8 mouse cellular contexts compared by ENCODE assay signal in the genomic region with DNA sequence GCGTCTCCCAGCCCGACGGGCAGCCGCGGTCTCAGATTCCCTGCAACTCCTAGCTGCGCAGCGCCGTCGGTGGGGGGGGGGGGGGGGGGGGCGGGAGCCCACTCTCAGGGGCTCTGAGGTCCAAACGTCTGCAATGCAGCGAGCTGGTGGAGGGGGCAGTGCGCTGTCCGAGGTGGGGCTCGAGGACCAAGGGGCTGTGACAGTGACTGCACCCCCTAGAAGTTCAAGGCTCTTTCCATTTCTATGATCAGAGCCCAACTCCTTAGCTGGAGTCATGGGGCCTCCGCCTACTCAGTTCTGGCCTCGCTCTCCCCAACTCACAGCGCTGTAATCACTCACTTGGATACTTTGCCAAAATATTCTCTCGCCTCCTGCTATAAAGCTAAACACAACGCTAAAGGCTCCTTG. TPM values are rescaled to one million over a fixed set of nuclear protein-coding genes. Genes with fewer than 3 reads are reported as not detected.
DNase-seq lines count a peak whose midpoint lies in the region; ATAC-seq and TF ChIP-seq lines count a peak whose summit lies in the region.

No protein-coding gene starts in this region.

- no peaks in the 10 kb centered on the region for H3K4me1 ChIP-seq in kidney, postnatal 0 days (replicated peaks; ENCODE audit: insufficient read depth, low read length)
- no peaks in the 10 kb centered on the region for H3K4me1 ChIP-seq in embryonic facial prominence, embryonic 11.5 days (ENCODE audit: control insufficient read depth, insufficient read depth, low read length)
- H3K4me1 ChIP-seq in hindbrain, embryonic 16.5 days (ENCODE audit: control insufficient read depth, insufficient read depth, low read depth, low read length), result peaks cover 20% of the 10 kb centered on the region
- H3K4me1 ChIP-seq in midbrain, embryonic 15.5 days, result peaks cover 33% of the 10 kb centered on the region

- H3K27ac ChIP-seq in kidney, postnatal 0 days, result no peak overlapping the region
- H3K27ac ChIP-seq in embryonic facial prominence, embryonic 11.5 days (replicated peaks; ENCODE audit: low read depth, low read length), result no peak overlapping the region
- peak overlapping the region; percentile 90 for H3K27ac ChIP-seq in hindbrain, embryonic 16.5 days (ENCODE audit: low read depth, low read length)
- H3K27ac ChIP-seq in midbrain, embryonic 15.5 days, result peak overlapping the region; percentile 98

- peak overlapping the region; percentile 70 for H3K9ac ChIP-seq in kidney, postnatal 0 days (ENCODE audit: low read depth, low read length)
- H3K9ac ChIP-seq in embryonic facial prominence, embryonic 11.5 days (replicated peaks; ENCODE audit: low read length), result peak overlapping the region; percentile 59
- peak overlapping the region; percentile 79 for H3K9ac ChIP-seq in hindbrain, embryonic 16.5 days (ENCODE audit: low read depth, low read length)
- peak overlapping the region; percentile 77 for H3K9ac ChIP-seq in midbrain, embryonic 15.5 days

- peak overlapping the region; percentile 61 for H3K4me3 ChIP-seq in kidney, postnatal 0 days (replicated peaks; ENCODE audit: low read depth, low read length)
- peak overlapping the region; percentile 75 for H3K4me3 ChIP-seq in embryonic facial prominence, embryonic 11.5 days (ENCODE audit: low read depth, low read length)
- H3K4me3 ChIP-seq in hindbrain, embryonic 16.5 days (ENCODE audit: low read length), result peak overlapping the region; percentile 85
- H3K4me3 ChIP-seq in midbrain, embryonic 15.5 days, result peak overlapping the region; percentile 85

- DNase-seq in kidney, postnatal 0 days (ENCODE audit: low spot score), result peak; percentile 34
- DNase-seq in kidney, postnatal 10 days, result no peak
- no peak for DNase-seq in embryonic facial prominence, embryonic 11.5 days (ENCODE audit: low spot score)
- no peak for DNase-seq in layer of hippocampus, adult 11-12 months (ENCODE audit: low spot score)
- DNase-seq in spleen, adult 18-20 months, result no peak
- no peak for DNase-seq in layer of hippocampus, postnatal 10 days (ENCODE audit: low spot score in 2 of 2)

- H3K9me3 ChIP-seq in kidney, postnatal 0 days (replicated peaks; ENCODE audit: low read length), result no peaks in the 10 kb centered on the region
- H3K9me3 ChIP-seq in embryonic facial prominence, embryonic 11.5 days (replicated peaks; ENCODE audit: control insufficient read depth, low read length), result no peaks in the 10 kb centered on the region
- no peaks in the 10 kb centered on the region for H3K9me3 ChIP-seq in hindbrain, embryonic 16.5 days (ENCODE audit: control insufficient read depth, low read length)
- no peaks in the 10 kb centered on the region for H3K9me3 ChIP-seq in midbrain, embryonic 15.5 days

- H3K27me3 ChIP-seq in kidney, postnatal 0 days (ENCODE audit: insufficient read depth, low read length), result peaks cover 12% of the 10 kb centered on the region; the same call in 1 of the 2 replicates
- peaks cover 19% of the 10 kb centered on the region for H3K27me3 ChIP-seq in embryonic facial prominence, embryonic 11.5 days (ENCODE audit: control insufficient read depth, insufficient read depth, low read length)
- no peaks in the 10 kb centered on the region for H3K27me3 ChIP-seq in hindbrain, embryonic 16.5 days (replicated peaks; ENCODE audit: control insufficient read depth, insufficient read depth, low read length)
- no peaks in the 10 kb centered on the region for H3K27me3 ChIP-seq in midbrain, embryonic 15.5 days (replicated peaks)

- ATAC-seq in kidney, postnatal 0 days (replicated peaks; ENCODE audit: low FRiP score, low read depth), result peak; percentile 40
- peak; percentile 35 for ATAC-seq in embryonic facial prominence, embryonic 11.5 days (replicated peaks; ENCODE audit: insufficient number of reproducible peaks, low FRiP score, low TSS enrichment, low read depth)
- no peak; the same call in 1 of the 2 replicates for ATAC-seq in hindbrain, embryonic 16.5 days
- ATAC-seq in midbrain, embryonic 15.5 days (replicated peaks), result peak; percentile 48; the same call in 1 of the 2 replicates

- no peaks in the 10 kb centered on the region for H3K36me3 ChIP-seq in kidney, postnatal 0 days (ENCODE audit: insufficient read depth, low read length)
- H3K36me3 ChIP-seq in embryonic facial prominence, embryonic 11.5 days (replicated peaks; ENCODE audit: control insufficient read depth, insufficient read depth, low read depth, low read length), result no peaks in the 10 kb centered on the region
- H3K36me3 ChIP-seq in hindbrain, embryonic 16.5 days (ENCODE audit: control insufficient read depth, insufficient read depth, low read length), result no peaks in the 10 kb centered on the region
- no peaks in the 10 kb centered on the region for H3K36me3 ChIP-seq in midbrain, embryonic 15.5 days (replicated peaks)

- H3K4me2 ChIP-seq in kidney, postnatal 0 days (ENCODE audit: low read length), result peak overlapping the region; percentile 98
- peak overlapping the region; percentile 89 for H3K4me2 ChIP-seq in embryonic facial prominence, embryonic 11.5 days (ENCODE audit: low read depth, low read length)
- H3K4me2 ChIP-seq in hindbrain, embryonic 16.5 days (ENCODE audit: low read length), result peak overlapping the region; percentile 64
- peak overlapping the region; percentile 70 for H3K4me2 ChIP-seq in midbrain, embryonic 15.5 days

- WGBS in kidney, postnatal 0 days, result 2% methylated on average over 15 of the region's 20 CpGs
- 8% methylated on average over 10 of the region's 20 CpGs for WGBS in embryonic facial prominence, embryonic 11.5 days
- WGBS in hindbrain, embryonic 16.5 days, result 1% methylated on average over 14 of the region's 20 CpGs
- WGBS in midbrain, embryonic 15.5 days, result 2% methylated on average over 19 of the region's 20 CpGs

- TF ChIP-seq CTCF in kidney, postnatal 0 days (IDR thresholded peaks at IDR 0.05; ENCODE audit: low read depth), result no peak

RNA-seq across cellular contexts. Expression of gene Gm13090, which starts 19.5 kb away (rescaled TPM):
- 0.32 TPM in 1 of 2 replicates, not detected in the other for polyA plus RNA-seq in kidney, postnatal 0 days (2015; fragmentation: Nextera tagmentation; extraction: Ambion mirVana)
- not detected in 2 replicates for polyA plus RNA-seq in embryonic facial prominence, embryonic 11.5 days (2014; fragmentation: Nextera tagmentation; extraction: Ambion mirVana)
- not detected in 2 replicates for polyA plus RNA-seq in hindbrain, embryonic 16.5 days (2015; fragmentation: Nextera tagmentation; extraction: Ambion mirVana)
- polyA plus RNA-seq in midbrain, embryonic 15.5 days (2015; fragmentation: Nextera tagmentation; extraction: Ambion mirVana), result 0.24 and 0.48 TPM in 2 replicates
- not detected for total RNA-seq in layer of hippocampus, postnatal 10 days (2021)

RNA-seq across cellular contexts. Expression of gene Vamp3, which starts 51.1 kb away (rescaled TPM):
- 92.2 and 99.7 TPM in 2 replicates for polyA plus RNA-seq in kidney, postnatal 0 days (2015; fragmentation: Nextera tagmentation; extraction: Ambion mirVana)
- 69.9 and 73.4 TPM in 2 replicates for polyA plus RNA-seq in embryonic facial prominence, embryonic 11.5 days (2014; fragmentation: Nextera tagmentation; extraction: Ambion mirVana)
- 54.6 and 55.7 TPM in 2 replicates for polyA plus RNA-seq in hindbrain, embryonic 16.5 days (2015; fragmentation: Nextera tagmentation; extraction: Ambion mirVana)
- 48.5 and 52.4 TPM in 2 replicates for polyA plus RNA-seq in midbrain, embryonic 15.5 days (2015; fragmentation: Nextera tagmentation; extraction: Ambion mirVana)
- 10 to 100 TPM; 33.0 to 35.5 TPM for total RNA-seq in layer of hippocampus, postnatal 10 days (2021)

Comparison
In these comparisons a context has a peak if more than half of its experiments do, and no peak if none do; other contexts are left out.
1. H3K27ac ChIP-seq: peak in hindbrain, embryonic 16.5 days (single experiment) and midbrain, embryonic 15.5 days (single experiment); none in kidney, postnatal 0 days (single experiment) and embryonic facial prominence, embryonic 11.5 days (single experiment).
2. Peak in every context shown above with its lines, with median percentiles within 50 percentile points of each other: H3K4me2 ChIP-seq, H3K4me3 ChIP-seq and H3K9ac ChIP-seq.